Mouse (Mus musculus) lung, postnatal 4 days (tissue): ENCODE data around the gene Slc5a11.

Experiments used
- DNase-seq, 2 experiments: peaks; one replicate each; pipeline ENCODE4 v3.0.0; 2021

Slc5a11 gene

GRCm38 (mm10) chr7:123215138-123215537, 558 bp downstream of the Slc5a11 start:
- DNase-seq: no peak

GRCm38 (mm10) chr7:123217448-123218354, 3.1 kb downstream of the Slc5a11 start:
- no peak for DNase-seq

GRCm38 (mm10) chr7:123218620-123219019, 4.0 kb downstream of the Slc5a11 start:
- no peak for DNase-seq

- no peak for DNase-seq
Observed at GRCm38 (mm10) chr7:123219781-123220632, 5.4 kb downstream of the Slc5a11 start.

DNA sequence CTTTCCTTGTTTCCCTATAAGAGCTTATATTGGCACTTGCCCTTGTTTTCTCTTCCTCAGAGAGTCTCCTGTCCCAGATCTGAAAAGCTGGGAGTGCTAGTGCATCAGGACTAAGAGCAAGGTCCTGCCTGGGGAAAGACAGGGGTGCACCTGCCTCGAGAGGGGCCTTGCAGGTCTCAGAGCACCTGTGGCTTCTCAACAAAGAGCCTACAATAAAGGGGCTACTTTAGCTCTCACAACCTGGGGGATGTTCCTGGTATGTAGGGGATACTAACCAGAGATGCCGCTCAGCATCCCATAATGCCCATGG, 6.0 kb downstream of the Slc5a11 start:
- no peak for DNase-seq

DNA sequence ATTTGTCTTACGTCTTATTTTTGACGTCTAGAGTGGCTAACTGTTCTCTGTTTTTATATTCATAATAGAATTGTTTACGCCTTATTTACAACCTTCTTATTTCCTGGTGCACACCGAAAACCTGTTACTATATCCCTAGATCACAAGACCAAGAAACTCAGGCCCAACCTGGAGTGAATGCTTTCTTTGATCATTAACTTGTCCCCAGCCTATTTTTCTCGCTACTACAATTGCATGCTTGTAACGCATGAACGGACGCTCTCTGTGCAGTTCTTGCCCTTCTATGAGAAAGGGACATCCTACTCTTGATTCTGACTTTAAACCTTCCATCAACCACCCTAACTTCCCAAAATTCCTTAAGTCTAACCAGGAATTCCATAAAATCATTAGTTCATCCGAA, 9.5 kb downstream of the Slc5a11 start:
- DNase-seq: no peak

- DNase-seq: no peak
Observed at GRCm38 (mm10) chr7:123225159-123225558, 10.6 kb downstream of the Slc5a11 start.

- DNase-seq: peak in 1 of 2 experiments; percentile 28
Observed at GRCm38 (mm10) chr7:123235449-123235848, 20.9 kb downstream of the Slc5a11 start.

DNA sequence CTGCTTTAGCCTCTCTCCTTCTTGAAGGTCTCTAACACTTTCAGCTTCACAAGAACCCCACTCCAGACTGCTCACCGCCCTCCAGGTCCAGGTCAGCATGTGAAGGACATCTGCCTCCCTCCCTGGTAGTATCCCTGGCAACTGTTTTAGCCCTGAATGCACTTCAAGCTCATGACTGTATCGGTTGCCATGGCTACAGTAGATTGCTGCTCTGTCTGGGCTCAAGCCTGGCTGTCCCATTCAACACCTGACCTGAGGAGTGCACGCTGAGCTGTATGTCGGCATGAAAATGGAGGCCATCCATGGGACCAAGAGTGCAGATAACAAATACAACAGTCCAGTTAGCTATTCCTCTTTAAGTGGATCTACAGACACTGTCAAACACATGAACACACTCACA, 24.0 kb downstream of the Slc5a11 start:
- DNase-seq: no peak

- DNase-seq: no peak
Observed at GRCm38 (mm10) chr7:123240064-123240463, 25.5 kb downstream of the Slc5a11 start.

- DNase-seq: no peak
Observed at GRCm38 (mm10) chr7:123242241-123242640, 27.7 kb downstream of the Slc5a11 start.

- no peak for DNase-seq
Observed at GRCm38 (mm10) chr7:123244833-123245232, 30.3 kb downstream of the Slc5a11 start.

DNA sequence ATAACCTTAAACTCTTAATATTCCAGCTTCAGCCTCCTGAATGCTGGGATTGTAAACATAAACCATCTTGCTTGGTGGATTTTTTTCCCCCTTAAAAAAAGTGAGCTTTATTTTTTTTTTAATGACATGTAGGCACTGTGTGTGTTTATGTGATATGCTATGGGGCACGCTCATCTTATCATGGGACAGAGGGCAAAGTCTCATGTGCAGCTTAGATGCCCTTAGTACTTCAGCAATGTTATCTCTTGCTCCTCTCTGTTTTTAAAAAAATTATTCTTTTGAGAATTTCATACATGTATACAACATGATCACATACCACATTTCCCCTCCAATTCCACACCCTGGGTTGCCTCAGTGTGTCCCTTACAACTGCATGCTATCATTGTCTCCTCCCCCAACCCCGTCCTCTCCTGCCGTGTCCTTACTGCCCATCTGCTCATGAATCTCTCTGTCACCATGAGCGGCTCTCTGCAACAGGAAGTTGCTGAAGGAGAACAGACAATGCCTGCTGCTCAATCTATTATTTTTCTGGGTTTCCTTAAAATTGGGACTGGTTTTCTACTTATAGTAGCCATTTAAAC, 32.0 kb downstream of the Slc5a11 start:
- DNase-seq: no peak

DNA sequence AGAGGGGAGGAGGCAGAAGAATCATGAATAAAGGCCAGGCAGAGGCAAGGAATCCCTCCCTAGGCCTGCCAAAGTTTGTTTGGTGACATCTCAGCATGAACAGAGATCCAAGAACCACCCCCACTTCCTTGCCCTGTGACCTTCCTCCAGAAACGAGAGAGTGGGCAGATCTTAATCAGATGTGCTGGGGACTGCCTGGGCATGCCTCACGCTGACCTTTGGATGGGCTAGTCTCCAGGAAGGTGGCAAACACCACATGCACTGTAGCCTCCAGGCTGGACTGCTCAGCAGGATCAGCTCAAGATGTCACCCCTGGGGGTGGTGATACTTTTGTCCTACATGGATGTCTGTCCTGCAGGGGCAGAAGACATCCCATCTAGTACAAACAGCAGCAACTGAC, 33.6 kb downstream of the Slc5a11 start:
- DNase-seq: no peak

DNA sequence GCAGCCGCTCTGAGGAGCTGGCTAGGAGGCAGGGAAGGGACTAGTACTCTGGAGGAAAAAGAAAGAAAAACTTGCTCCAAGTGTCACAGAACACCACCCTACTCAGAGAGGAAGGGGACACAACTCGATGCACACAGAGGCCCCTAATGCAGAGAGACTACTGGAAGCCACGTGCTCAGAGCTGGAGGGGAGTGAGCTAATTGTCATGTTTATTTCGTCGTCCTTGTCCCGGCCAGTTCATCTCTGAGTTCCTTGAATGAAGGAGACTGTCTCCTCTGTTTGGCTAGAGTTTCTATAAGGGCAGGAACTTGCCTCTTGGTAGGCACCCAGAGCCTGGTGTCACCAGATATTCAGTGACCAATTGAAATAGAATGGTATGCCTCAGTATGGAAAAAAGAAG, 36.8 kb downstream of the Slc5a11 start:
- no peak for DNase-seq

- no peak for DNase-seq
Observed at GRCm38 (mm10) chr7:123253396-123253795, 38.8 kb downstream of the Slc5a11 start.

- no peak for DNase-seq
Observed at GRCm38 (mm10) chr7:123254196-123254970, 39.8 kb downstream of the Slc5a11 start.

- DNase-seq: no peak
Observed at GRCm38 (mm10) chr7:123258103-123258502, 43.5 kb downstream of the Slc5a11 start.

DNA sequence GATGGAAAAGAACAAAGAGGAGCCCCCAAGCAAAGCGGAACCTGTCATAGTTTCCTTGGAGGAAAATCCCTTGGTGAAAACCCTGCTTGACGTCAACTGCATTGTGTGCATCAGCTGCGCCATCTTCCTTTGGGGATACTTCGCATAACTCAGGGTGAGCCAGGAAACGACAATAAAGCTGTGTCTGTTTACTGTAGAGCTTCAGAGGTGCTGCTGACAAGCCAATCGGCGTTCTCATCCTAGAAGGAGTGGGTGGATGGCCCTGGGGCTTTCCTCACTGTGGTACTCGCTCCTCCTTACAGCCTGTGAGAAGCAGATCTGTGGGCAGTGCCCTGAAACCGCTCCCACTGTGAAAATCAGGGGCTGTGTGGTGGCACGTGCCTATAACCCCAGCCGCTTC, 58.5 kb downstream of the Slc5a11 start:
- no peak for DNase-seq

- DNase-seq: no peak
Observed at GRCm38 (mm10) chr7:123276568-123276967, 62.0 kb downstream of the Slc5a11 start.

DNA sequence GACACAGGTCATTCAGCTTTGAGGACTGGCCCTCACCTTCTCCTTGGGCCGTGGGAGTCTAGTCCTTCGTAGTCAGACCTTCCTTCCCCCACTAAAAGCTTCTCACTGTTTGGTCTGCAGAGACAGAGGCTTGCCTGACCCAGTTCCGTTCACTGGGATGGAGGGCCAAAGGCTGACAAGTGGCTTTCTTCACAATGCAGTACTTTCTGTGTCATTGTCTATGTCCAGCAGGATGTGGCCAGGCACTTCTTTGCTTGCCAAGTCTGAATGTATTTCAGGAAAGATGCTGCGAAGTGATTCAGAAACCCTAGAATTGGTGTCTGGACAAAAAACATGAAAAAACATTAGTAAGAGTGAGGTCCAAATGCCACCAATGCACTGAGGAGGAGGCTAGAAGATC, 65.2 kb downstream of the Slc5a11 start:
- DNase-seq: no peak

DNA sequence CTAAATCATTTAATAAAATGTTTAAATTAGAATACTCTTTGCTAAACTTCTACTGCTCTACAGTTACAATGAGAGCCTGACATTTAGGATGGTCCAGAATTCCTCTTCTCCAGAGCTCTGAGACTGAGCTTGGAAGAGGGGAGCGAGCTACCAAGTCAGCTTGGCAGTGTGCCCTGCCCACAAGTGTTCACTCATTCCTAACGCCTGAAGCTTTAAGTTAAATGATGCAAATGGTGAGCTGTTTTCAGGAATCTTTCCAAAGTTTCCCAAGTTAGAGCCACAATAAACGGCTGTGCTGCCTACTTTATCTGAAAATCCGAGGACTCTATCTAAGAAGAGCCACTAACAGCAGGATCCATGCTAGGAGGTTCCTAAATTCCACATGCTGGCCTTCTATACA, 69.2 kb downstream of the Slc5a11 start:
- DNase-seq: no peak

GRCm38 (mm10) chr7:123285896-123286295, 71.3 kb downstream of the Slc5a11 start:
- no peak for DNase-seq
